Comparison of ENCODE assay signal across 12 mouse cellular contexts in the genomic region with DNA sequence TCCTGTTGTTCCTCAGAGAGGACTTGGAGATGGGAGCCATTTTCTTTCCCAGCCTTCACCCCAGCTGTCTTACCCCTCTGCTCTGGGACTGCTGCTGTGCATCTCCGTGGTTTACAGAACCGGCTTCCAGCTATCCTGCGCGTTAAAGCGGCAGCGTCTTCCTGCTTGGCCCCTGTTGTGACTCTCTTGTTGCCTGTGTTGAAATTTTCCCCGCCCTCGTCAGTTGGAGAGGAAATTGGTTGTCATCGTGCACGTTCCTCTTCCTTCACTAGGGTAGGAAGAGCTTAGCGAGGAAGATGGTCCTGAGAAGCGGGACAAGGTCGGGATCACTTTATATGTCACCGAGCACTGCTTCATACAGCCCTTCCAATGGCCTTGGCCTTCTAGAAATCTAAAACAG.
DNase-seq lines count a peak whose midpoint lies in the region; ATAC-seq and TF ChIP-seq lines count a peak whose summit lies in the region.
"Had no signal": no experiment of that assay in that cellular context is flagged by ENCODE, and none has a peak within 500 bp of the region (broad histone marks: within the 10 kb centered on the region; RNA-seq: fewer than 3 reads in every experiment).

No protein-coding gene starts in this region.

- H3K4me1 ChIP-seq in heart, embryonic 11.5 days (ENCODE audit: control insufficient read depth, insufficient read depth, low read length): peaks cover 4% of the 10 kb centered on the region; the same call in 1 of the 2 replicates
- peaks cover 6% of the 10 kb centered on the region; the same call in 1 of the 2 replicates for H3K4me1 ChIP-seq in liver, postnatal 0 days (ENCODE audit: insufficient read depth)
- H3K4me1 ChIP-seq in embryonic facial prominence, embryonic 10.5 days: peaks cover 24% of the 10 kb centered on the region
- H3K4me1 ChIP-seq: megakaryocyte, embryonic 14.5 days had no signal

- H3K27me3 ChIP-seq in heart, embryonic 11.5 days (ENCODE audit: control insufficient read depth, insufficient read depth, low read length): no peaks in the 10 kb centered on the region
- H3K27me3 ChIP-seq in liver, postnatal 0 days (ENCODE audit: insufficient read depth, low read length): no peaks in the 10 kb centered on the region
- no peaks in the 10 kb centered on the region for H3K27me3 ChIP-seq in embryonic facial prominence, embryonic 10.5 days (replicated peaks; ENCODE audit: low read depth, poor library complexity, severe bottlenecking)
- H3K27me3 ChIP-seq: megakaryocyte, embryonic 14.5 days had no signal

- no peak overlapping the region for H3K27ac ChIP-seq in heart, embryonic 11.5 days (ENCODE audit: low read depth, low read length)
- H3K27ac ChIP-seq in liver, postnatal 0 days (ENCODE audit: low read depth): no peak overlapping the region
- no peak overlapping the region; the same call in 1 of the 2 replicates for H3K27ac ChIP-seq in embryonic facial prominence, embryonic 10.5 days (replicated peaks)

- no peaks in the 10 kb centered on the region for H3K9me3 ChIP-seq in heart, embryonic 11.5 days (replicated peaks; ENCODE audit: control insufficient read depth, low read length)
- H3K9me3 ChIP-seq in liver, postnatal 0 days (ENCODE audit: low read length): no peaks in the 10 kb centered on the region
- H3K9me3 ChIP-seq in embryonic facial prominence, embryonic 10.5 days: no peaks in the 10 kb centered on the region

- TF ChIP-seq EP300 in liver, postnatal 0 days (IDR thresholded peaks at IDR 0.05; ENCODE audit: low read depth): no peak

- 68% methylated on average over 14 of the region's 14 CpGs for whole genome bisulfite sequencing in heart, embryonic 11.5 days (ENCODE audit: insufficient replicate concordance)
- 50% methylated on average over 14 of the region's 14 CpGs for WGBS in liver, postnatal 0 days (ENCODE audit: insufficient replicate concordance)
- WGBS in embryonic facial prominence, embryonic 10.5 days: 78% methylated on average over 14 of the region's 14 CpGs

- H3K9ac ChIP-seq in heart, embryonic 11.5 days (ENCODE audit: low read depth, low read length): no peak overlapping the region
- H3K9ac ChIP-seq in liver, postnatal 0 days (replicated peaks): no peak overlapping the region

- no peak for TF ChIP-seq CTCF in liver, postnatal 0 days (IDR thresholded peaks at IDR 0.05; ENCODE audit: low read depth)

- no peaks in the 10 kb centered on the region for H3K36me3 ChIP-seq in heart, embryonic 11.5 days (ENCODE audit: control insufficient read depth, insufficient read depth, low read length)
- no peaks in the 10 kb centered on the region for H3K36me3 ChIP-seq in liver, postnatal 0 days (replicated peaks; ENCODE audit: insufficient read depth, low read length)
- H3K36me3 ChIP-seq in embryonic facial prominence, embryonic 10.5 days (replicated peaks): no peaks in the 10 kb centered on the region

- H3K4me3 ChIP-seq in heart, embryonic 11.5 days (ENCODE audit: low read depth, low read length): no peak overlapping the region
- H3K4me3 ChIP-seq in liver, postnatal 0 days (ENCODE audit: low read depth, low read length): no peak overlapping the region
- H3K4me3 ChIP-seq in embryonic facial prominence, embryonic 10.5 days: no peak overlapping the region
- H3K4me3 ChIP-seq: erythroblast, embryonic 14.5 days; megakaryocyte, embryonic 14.5 days had no signal

- no peak overlapping the region; the same call in 1 of the 2 replicates for H3K4me2 ChIP-seq in heart, embryonic 11.5 days
- peak overlapping the region; percentile 46 for H3K4me2 ChIP-seq in liver, postnatal 0 days (ENCODE audit: low read depth, low read length)

- DNase-seq in heart, adult 8-10 months (ENCODE audit: low spot score): peak; percentile 20
- DNase-seq in ZHBTc4 (ENCODE audit: low read depth, low spot score): peak; percentile 7
- DNase-seq in c-Kit-positive CD71-negative TER-119-negative erythroid progenitor cells, embryonic 14.5 days (ENCODE audit: low read depth): peak; percentile 8
- no peak for DNase-seq in liver, postnatal 0 days
- no peak for DNase-seq in cerebellum, adult 9-10 months
- DNase-seq in embryonic facial prominence, embryonic 10.5 days (ENCODE audit: low spot score): no peak
- no peak for DNase-seq in spleen, postnatal 14 days (ENCODE audit: low spot score in 2 of 2)
- DNase-seq: adrenal gland, adult 8-10 months had no signal

- no peak for ATAC-seq in heart, embryonic 11.5 days (replicated peaks; ENCODE audit: insufficient number of reproducible peaks, low FRiP score, low TSS enrichment)
- ATAC-seq in liver, postnatal 0 days: no peak
- ATAC-seq: inflammation-experienced regulatory T-cells, adult 6 months had no signal

Comparison
In these comparisons a context has a peak if more than half of its experiments do, and no peak if none do; other contexts are left out.
1. DNase-seq: peak in heart, adult 8-10 months (single experiment), ZHBTc4 (single experiment) and c-Kit-positive CD71-negative TER-119-negative erythroid progenitor cells, embryonic 14.5 days (single experiment); none in liver, postnatal 0 days (single experiment), cerebellum, adult 9-10 months (single experiment), embryonic facial prominence, embryonic 10.5 days (single experiment) and spleen, postnatal 14 days (0 of 2).